Mouse (Mus musculus): Measurements from ENCODE around the gene Krt42.
A peak's percentile ranks its signal among the peaks of the same experiment; 100 is the strongest.
"Not testable (repeated sequence)": the region's sequence is repeated elsewhere in the genome, so short reads cannot be mapped to it uniquely, and the experiment has no call there.

Gene Krt42

GRCm38 (mm10) chr11:100281596-100282544 is 12.2 kb upstream of the Krt42 start:
- peak; percentile 87 to 92 for DNase-seq (ENCODE audit: low spot score in 2 of 2)

GRCm38 (mm10) chr11:100278759-100279158 is 9.1 kb upstream of the Krt42 start:
- DNase-seq (ENCODE audit: low spot score in 2 of 2), result no peak

- no peak for DNase-seq (ENCODE audit: low spot score in 2 of 2)
Measured at GRCm38 (mm10) chr11:100277726-100278480, 8.2 kb upstream of the Krt42 start.

GRCm38 (mm10) chr11:100275466-100275865 is 5.8 kb upstream of the Krt42 start:
- DNase-seq (ENCODE audit: low spot score in 2 of 2), result no peak

- no peak for DNase-seq (ENCODE audit: low spot score in 2 of 2)
Measured at GRCm38 (mm10) chr11:100274719-100275118, 5.0 kb upstream of the Krt42 start.

- no peak for DNase-seq (ENCODE audit: low spot score in 2 of 2)
Measured at GRCm38 (mm10) chr11:100271878-100272277, 2.2 kb upstream of the Krt42 start.

GRCm38 (mm10) chr11:100262058-100262980 is 7.4 kb downstream of the Krt42 start:
- DNase-seq (ENCODE audit: low spot score in 2 of 2), result no peak

GRCm38 (mm10) chr11:100261235-100261605 is 8.5 kb downstream of the Krt42 start:
- no peak for DNase-seq (ENCODE audit: low spot score in 2 of 2)

GRCm38 (mm10) chr11:100260514-100261234 is 9.0 kb downstream of the Krt42 start, which contains the start of gene Krt17:
Gene Krt17 (minus strand): TSS chr11:100261029.
- peak in 1 of 2 experiments; percentile 16 for DNase-seq (ENCODE audit: low spot score in 2 of 2)

- peak in 1 of 2 experiments; percentile 12 for DNase-seq (ENCODE audit: low spot score in 2 of 2)
Measured at GRCm38 (mm10) chr11:100259079-100259478, 10.6 kb downstream of the Krt42 start.

GRCm38 (mm10) chr11:100257967-100258366 is 11.7 kb downstream of the Krt42 start:
- no peak for DNase-seq (ENCODE audit: low spot score in 2 of 2)

GRCm38 (mm10) chr11:100255514-100255913 is 14.2 kb downstream of the Krt42 start:
- no peak for DNase-seq (ENCODE audit: low spot score in 2 of 2)

GRCm38 (mm10) chr11:100254360-100255090 is 15.1 kb downstream of the Krt42 start:
- DNase-seq (ENCODE audit: low spot score in 2 of 2), result no peak

GRCm38 (mm10) chr11:100248852-100249465 is 20.7 kb downstream of the Krt42 start, which contains the start of gene Krt16:
Gene Krt16 (minus strand): TSS chr11:100248902.
- no peak for DNase-seq (ENCODE audit: low spot score in 2 of 2)

GRCm38 (mm10) chr11:100246471-100246870 is 23.2 kb downstream of the Krt42 start:
- not testable (repeated sequence) for DNase-seq (ENCODE audit: low spot score in 2 of 2)

- not testable (repeated sequence) for DNase-seq (ENCODE audit: low spot score in 2 of 2)
Measured at GRCm38 (mm10) chr11:100240272-100240671, 29.4 kb downstream of the Krt42 start.

GRCm38 (mm10) chr11:100221741-100222140 is 47.9 kb downstream of the Krt42 start:
- no peak for DNase-seq (ENCODE audit: low spot score in 2 of 2)

- DNase-seq (ENCODE audit: low spot score in 2 of 2), result no peak
Measured at GRCm38 (mm10) chr11:100219304-100219703, 50.4 kb downstream of the Krt42 start.

All from cerebellum, postnatal 4 days (tissue).